Mouse (Mus musculus): Measurements from ENCODE around the gene Gm4969. TPM values are rescaled to one million over a fixed set of nuclear protein-coding genes. Genes with fewer than 3 reads are reported as not detected.
"Not testable (repeated sequence)": the region's sequence is repeated elsewhere in the genome, so short reads cannot be mapped to it uniquely, and the experiment has no call there.

The Gm4969 gene
- polyA plus RNA-seq, 1 experiment from 2014 or later = 8.1 TPM

DNA sequence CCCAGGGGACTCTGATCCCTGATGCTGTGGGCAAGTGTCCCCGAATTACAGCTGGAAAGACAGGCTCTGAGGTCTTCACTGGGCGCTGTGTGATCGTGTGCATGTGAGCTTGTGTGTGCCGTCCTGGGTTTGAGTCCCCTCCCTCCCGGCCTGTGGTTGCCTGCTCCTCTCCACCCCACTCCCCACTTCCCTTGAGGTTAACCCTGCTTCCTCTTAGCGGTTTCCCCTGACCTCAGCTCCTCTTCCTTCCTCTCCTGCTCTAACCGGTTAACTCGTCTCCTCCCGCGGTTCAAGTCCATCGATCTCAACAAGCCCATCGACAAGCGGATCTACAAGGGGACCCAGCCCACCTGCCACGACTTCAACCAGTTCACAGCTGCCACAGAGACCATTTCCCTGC is 40.4 kb downstream of the Gm4969 start:
- ATAC-seq (ENCODE audit: low FRiP score, low read depth) = no peak
- Histone ChIP-seq H3K36me3 (peaks cover 42% of the 10 kb centered on the region), H3K9ac (no peak overlapping the region), H3K4me1 (replicated peaks) (peaks cover 22% of the 10 kb centered on the region), H3K27me3 (no peaks in the 10 kb centered on the region), H3K27ac (replicated peaks) (no peak overlapping the region), H3K9me3 (no peaks in the 10 kb centered on the region), H3K4me3 (peak overlapping the region; percentile 84), H3K4me2 (peak overlapping the region; percentile 82)
- WGBS = 76% methylated on average over 14 of the region's 14 CpGs

DNA sequence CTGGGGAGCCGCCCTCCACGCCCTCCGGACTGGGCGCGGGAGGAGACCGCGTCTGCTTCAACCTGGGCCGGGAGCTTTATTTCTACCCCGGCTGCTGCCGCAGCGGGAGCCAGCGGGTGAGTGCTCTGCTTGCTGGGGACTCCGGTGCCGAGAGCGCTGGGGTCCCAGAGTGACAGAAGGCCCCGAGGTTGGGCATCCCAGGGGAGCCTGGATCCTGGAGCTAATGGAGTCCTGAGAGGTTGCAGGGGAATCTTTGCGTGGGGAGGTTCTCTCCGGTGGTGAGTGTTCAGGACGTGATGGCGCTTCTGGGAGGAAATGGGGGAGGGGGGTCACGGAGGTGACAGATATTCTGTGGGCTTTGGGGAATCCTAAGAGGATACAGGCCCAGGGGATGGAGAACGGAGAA is 41.6 kb downstream of the Gm4969 start:
- Histone ChIP-seq H3K4me3 (peak overlapping the region; percentile 84), H3K27me3 (no peaks in the 10 kb centered on the region), H3K36me3 (peaks cover 32% of the 10 kb centered on the region), H3K4me2 (peak overlapping the region; percentile 82), H3K4me1 (replicated peaks) (peaks cover 22% of the 10 kb centered on the region), H3K9me3 (no peaks in the 10 kb centered on the region), H3K27ac (replicated peaks) (peak overlapping the region; percentile 75), H3K9ac (peak overlapping the region; percentile 99)
- ATAC-seq (ENCODE audit: low FRiP score, low read depth) = no peak
- WGBS = under 1% methylated on average over 22 of the region's 22 CpGs

DNA sequence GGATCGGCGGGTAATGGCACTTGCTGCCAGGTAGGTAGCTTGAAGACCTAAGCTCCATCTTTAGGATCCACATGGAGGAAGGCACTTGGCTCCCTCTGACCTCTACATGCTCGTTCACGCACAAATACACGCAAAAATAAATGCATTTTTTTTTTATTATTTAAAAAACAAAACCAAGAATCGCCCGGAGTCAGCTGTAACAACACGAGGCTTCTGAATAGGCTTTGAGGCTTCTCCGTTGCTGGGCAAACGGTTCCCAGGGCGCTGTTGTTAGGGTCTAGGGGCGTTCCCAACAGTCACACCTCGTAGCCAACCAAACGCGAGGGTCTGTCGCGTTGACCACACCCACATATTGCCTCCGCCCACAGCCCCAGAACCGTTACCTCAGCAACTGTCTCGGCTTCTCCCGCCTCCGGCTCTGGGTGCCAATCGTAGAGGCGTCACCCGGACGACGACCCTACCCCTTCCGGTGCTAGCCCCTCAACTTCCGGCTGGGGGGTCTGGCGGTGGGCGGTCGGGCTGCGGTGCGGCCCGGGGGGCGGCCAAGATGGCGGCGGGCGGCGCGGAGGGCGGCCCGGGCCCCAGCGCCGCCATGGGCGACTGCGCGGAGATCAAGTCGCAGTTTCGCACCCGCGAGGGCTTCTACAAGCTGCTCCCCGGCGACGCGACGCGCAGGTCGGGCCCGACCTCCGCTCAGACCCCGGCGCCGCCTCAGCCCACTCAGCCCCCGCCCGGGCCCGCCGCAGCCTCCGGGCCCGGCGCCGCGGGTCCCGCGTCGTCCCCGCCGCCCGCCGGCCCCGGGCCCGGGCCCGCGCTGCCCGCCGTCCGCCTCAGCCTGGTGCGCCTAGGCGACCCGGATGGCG is 42.2 kb downstream of the Gm4969 start, which contains the start of gene Dmwd:
TSS of gene Dmwd (plus strand) at position 505 of the 863 bp plus-strand sequence.
- under 1% methylated on average over 73 of the region's 91 CpGs for WGBS
- peak within 1 kb of the TSS; percentile 75 for H3K27ac ChIP-seq (replicated peaks)
- peak; percentile 99 for ATAC-seq (ENCODE audit: low FRiP score, low read depth)
- H3K9me3 ChIP-seq = no peaks in the 10 kb centered on the region
- H3K9ac ChIP-seq = peak within 1 kb of the TSS; percentile 99
- H3K27me3 ChIP-seq = no peaks in the 10 kb centered on the region
- peak within 1 kb of the TSS; percentile 82 for H3K4me2 ChIP-seq
- H3K4me3 ChIP-seq = peak within 1 kb of the TSS; percentile 84
- H3K36me3 ChIP-seq = peaks cover 25% of the 10 kb centered on the region
- H3K4me1 ChIP-seq (replicated peaks) = peaks cover 22% of the 10 kb centered on the region

DNA sequence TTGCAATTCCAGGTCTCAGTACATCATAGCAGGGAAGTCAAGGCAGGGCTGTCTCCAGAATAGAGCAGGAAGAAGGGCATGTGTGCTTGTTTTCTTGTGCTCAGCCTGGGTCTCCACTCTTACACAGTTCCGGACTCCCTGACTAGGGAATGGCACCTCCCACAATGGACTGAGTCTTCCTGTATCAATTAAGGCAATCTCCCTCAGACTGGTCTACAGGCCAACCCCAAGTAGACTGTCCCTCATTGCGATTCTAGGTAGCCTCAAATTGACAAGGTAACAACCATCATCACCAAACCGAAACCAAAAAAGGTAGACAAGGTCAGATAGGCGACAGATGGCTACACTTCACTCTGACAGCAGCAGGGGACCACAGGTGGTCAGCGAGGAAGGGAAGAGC is 42.9 kb downstream of the Gm4969 start:
- H3K27me3 ChIP-seq = no peaks in the 10 kb centered on the region
- 63% methylated on average over 5 of the region's 5 CpGs for WGBS
- H3K9ac ChIP-seq = 0 out of 2 replicates have a peak overlapping the region, but pooled peaks have one; percentile 21
- H3K4me1 ChIP-seq (replicated peaks) = peaks cover 22% of the 10 kb centered on the region
- H3K27ac ChIP-seq (replicated peaks) = peak overlapping the region; percentile 61
- ATAC-seq (ENCODE audit: low FRiP score, low read depth) = 0 out of 2 replicates have a peak, but pooled peaks have one; percentile 6
- peak overlapping the region; percentile 58 for H3K4me2 ChIP-seq
- no peaks in the 10 kb centered on the region for H3K9me3 ChIP-seq
- peaks cover 18% of the 10 kb centered on the region for H3K36me3 ChIP-seq
- peak overlapping the region; percentile 84 for H3K4me3 ChIP-seq

DNA sequence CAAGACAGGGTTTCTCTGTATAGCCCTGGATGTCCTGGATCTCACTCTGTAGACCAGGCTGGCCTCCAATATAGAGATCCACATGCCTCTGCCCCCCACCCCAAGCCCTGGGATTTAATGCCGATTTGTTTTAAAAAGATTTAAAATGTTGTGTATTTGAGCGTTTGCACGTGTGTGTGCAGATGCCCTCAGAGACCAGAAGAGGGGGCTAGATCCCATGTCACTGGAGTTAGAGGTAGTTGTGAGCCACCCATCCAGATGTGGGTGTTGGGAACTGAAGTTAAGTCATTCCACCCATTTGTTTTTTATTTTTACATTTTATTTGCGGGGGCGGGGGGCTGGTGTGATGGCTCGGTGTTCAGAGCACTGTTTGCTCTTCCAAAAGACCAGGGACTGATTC is 43.7 kb downstream of the Gm4969 start:
- no peak overlapping the region for H3K4me2 ChIP-seq
- 96% methylated on average over 6 of the region's 6 CpGs for WGBS

DNA sequence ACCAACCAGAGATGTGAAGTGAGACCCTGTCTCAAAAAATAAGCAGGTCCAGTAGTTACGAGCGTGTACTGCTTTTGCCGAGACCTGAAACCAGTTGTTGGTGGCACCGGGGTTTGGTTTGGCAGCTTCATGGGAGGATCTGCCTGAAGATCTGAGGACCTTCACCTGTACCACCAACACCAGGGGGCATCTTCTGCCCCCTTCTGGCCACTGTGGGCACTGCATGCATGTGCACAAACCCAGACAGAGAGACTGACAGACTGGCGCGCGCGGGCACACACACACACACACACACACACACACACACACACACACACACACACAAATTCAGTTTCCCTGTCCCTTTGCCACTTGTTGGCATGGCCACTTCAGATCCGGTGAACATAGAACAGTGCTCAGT is 44.7 kb downstream of the Gm4969 start:
- no peak for ATAC-seq (ENCODE audit: low FRiP score, low read depth)

More for the DNA sequence above, 43.7 kb downstream of the Gm4969 start:
- H3K36me3 ChIP-seq = peaks cover 13% of the 10 kb centered on the region
- no peak overlapping the region for H3K27ac ChIP-seq (replicated peaks)
- H3K4me3 ChIP-seq = no peak overlapping the region
- no peaks in the 10 kb centered on the region for H3K9me3 ChIP-seq
- no peak overlapping the region for H3K9ac ChIP-seq
- H3K4me1 ChIP-seq (replicated peaks) = peaks cover 22% of the 10 kb centered on the region
- no peaks in the 10 kb centered on the region for H3K27me3 ChIP-seq
- no peak for ATAC-seq (ENCODE audit: low FRiP score, low read depth)

DNA sequence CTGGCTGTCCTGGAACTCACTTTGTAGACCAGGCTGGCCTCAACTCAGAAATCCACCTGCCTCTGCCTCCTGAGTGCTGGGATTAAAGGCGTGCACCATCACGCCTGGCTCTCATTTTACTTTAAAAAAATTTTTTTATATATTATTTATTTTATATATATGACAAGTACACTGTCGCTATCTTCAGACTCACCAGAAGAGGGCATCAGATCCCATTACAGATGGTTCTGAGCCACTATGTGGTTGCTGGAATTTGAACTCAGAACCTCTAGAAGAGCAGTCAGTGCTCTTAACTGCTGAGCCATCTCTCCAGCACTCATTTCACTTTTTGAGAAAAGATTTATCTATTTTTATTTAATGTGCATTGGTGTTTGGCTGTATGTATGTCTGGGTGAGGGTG is 47.1 kb downstream of the Gm4969 start:
- ATAC-seq (ENCODE audit: low FRiP score, low read depth); H3K4me2 ChIP-seq; H3K36me3 ChIP-seq; H3K27ac ChIP-seq (replicated peaks); H3K4me1 ChIP-seq (replicated peaks); H3K9ac ChIP-seq; H3K9me3 ChIP-seq; H3K4me3 ChIP-seq: not testable (repeated sequence)
- H3K27me3 ChIP-seq = peaks cover 12% of the 10 kb centered on the region
- 55% methylated on average over 3 of the region's 3 CpGs for WGBS

More for the DNA sequence above, 44.7 kb downstream of the Gm4969 start:
- H3K4me2 ChIP-seq = no peak overlapping the region
- no peak overlapping the region for H3K9ac ChIP-seq
- no peaks in the 10 kb centered on the region for H3K9me3 ChIP-seq
- peaks cover 22% of the 10 kb centered on the region for H3K4me1 ChIP-seq (replicated peaks)
- no peaks in the 10 kb centered on the region for H3K27me3 ChIP-seq
- H3K27ac ChIP-seq (replicated peaks) = no peak overlapping the region
- H3K4me3 ChIP-seq = no peak overlapping the region
- 78% methylated on average over 9 of the region's 9 CpGs for WGBS
- peaks cover 6% of the 10 kb centered on the region for H3K36me3 ChIP-seq

DNA sequence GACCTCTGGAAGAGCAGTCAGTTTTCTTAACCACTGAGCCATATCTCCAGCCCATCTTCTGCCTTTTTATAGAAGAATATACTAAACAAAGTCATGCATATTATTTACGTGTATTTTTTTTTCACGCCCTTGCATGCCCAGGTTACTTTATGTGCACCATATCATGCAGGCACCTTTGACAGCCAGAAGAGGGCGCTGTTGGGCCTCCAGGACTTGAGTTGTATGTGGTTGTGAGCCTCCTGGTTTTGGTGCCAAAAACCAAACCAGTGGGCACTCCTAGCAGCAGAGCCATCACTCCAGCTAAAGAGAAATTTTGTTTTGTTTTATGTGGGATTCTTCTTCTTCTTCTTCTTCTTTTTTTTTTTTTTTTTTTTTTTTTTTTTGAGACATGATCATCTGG is 48.7 kb downstream of the Gm4969 start:
- H3K27me3 ChIP-seq = peaks cover 26% of the 10 kb centered on the region
- H3K36me3 ChIP-seq = no peaks in the 10 kb centered on the region
- ATAC-seq (ENCODE audit: low FRiP score, low read depth) = no peak
- no peak overlapping the region for H3K9ac ChIP-seq
- no peak overlapping the region for H3K4me2 ChIP-seq
- no peaks in the 10 kb centered on the region for H3K9me3 ChIP-seq
- 49% methylated on average over 3 of the region's 3 CpGs for WGBS
- H3K27ac ChIP-seq (replicated peaks) = no peak overlapping the region
- no peak overlapping the region for H3K4me3 ChIP-seq
- H3K4me1 ChIP-seq (replicated peaks) = no peaks in the 10 kb centered on the region

DNA sequence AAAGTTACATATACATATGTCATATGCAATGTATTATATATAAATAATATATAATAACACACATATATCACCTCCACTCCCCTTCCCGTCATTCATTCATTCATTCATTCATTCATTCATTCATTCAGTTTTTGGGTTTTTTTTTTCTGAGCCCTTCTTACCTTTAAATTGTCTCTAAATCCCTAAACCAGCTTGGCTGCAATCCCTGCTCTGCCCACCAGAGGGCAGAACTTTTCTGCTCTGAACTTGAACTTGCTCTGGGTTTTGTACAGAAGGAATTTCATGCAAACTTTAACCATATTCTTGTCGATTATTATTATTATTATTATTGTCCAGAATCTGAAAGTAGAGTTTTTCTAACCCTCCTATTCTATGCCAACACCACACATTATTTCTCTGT is 49.5 kb downstream of the Gm4969 start:
- 9% methylated on average over 2 of the region's 2 CpGs for WGBS
- H3K4me3 ChIP-seq = no peak overlapping the region
- no peak overlapping the region for H3K4me2 ChIP-seq
- no peaks in the 10 kb centered on the region for H3K4me1 ChIP-seq (replicated peaks)
- no peak for ATAC-seq (ENCODE audit: low FRiP score, low read depth)
- H3K9ac ChIP-seq = no peak overlapping the region
- no peaks in the 10 kb centered on the region for H3K36me3 ChIP-seq
- H3K27ac ChIP-seq (replicated peaks) = no peak overlapping the region
- peaks cover 30% of the 10 kb centered on the region for H3K27me3 ChIP-seq
- H3K9me3 ChIP-seq = no peaks in the 10 kb centered on the region

DNA sequence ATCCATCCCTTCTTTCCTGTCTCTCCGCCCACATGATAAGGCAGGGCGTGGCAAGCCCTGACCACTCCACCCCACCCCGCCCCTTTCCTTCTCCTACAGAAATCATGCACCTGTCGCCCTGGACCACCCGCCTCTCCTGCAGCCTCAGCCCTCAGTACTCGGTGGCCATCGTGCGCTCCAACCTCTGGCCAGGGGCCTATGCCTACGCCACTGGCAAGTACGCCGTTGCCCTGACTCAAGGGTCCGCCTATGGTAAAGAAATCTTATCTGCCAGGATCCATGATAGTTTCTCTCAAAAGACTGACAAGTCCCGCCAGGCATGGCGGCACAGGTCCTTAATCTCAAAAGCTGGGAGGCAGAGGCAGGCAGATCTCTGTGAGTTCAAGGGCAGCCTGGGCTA is 50.2 kb downstream of the Gm4969 start:
- H3K4me1 ChIP-seq (replicated peaks) = no peaks in the 10 kb centered on the region
- no peaks in the 10 kb centered on the region for H3K9me3 ChIP-seq
- no peaks in the 10 kb centered on the region for H3K36me3 ChIP-seq
- no peak overlapping the region for H3K4me3 ChIP-seq
- peaks cover 30% of the 10 kb centered on the region for H3K27me3 ChIP-seq
- ATAC-seq (ENCODE audit: low FRiP score, low read depth) = no peak
- no peak overlapping the region for H3K27ac ChIP-seq (replicated peaks)
- no peak overlapping the region for H3K9ac ChIP-seq
- WGBS = 62% methylated on average over 14 of the region's 14 CpGs
- H3K4me2 ChIP-seq = no peak overlapping the region

DNA sequence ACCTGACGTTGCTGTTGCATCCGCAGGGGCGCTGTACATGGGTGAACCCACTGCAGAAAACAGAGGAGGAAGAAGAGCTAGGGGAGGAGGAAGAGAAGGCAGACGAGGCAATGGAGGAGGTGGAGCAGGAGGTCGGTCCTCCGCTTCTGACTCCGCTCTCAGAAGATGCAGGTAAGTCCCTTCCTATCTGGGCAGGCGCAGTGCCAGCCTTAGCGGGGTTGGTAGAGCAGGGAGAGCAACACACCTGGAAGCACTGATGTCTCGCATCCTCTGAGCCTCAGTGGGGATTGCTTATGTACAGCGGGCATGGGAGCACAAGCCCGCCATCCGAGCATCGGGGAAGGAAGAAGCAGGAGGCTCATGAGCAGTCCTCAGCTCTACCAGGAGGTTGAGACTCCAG is 51.1 kb downstream of the Gm4969 start:
- Histone ChIP-seq H3K27me3 (peaks cover 30% of the 10 kb centered on the region), H3K9me3 (no peaks in the 10 kb centered on the region), H3K4me1 (replicated peaks) (no peaks in the 10 kb centered on the region), H3K9ac (no peak overlapping the region), H3K36me3 (no peaks in the 10 kb centered on the region), H3K27ac (replicated peaks) (no peak overlapping the region), H3K4me2 (no peak overlapping the region), H3K4me3 (no peak overlapping the region)
- 41% methylated on average over 14 of the region's 14 CpGs for WGBS
- ATAC-seq (ENCODE audit: low FRiP score, low read depth) = no peak

DNA sequence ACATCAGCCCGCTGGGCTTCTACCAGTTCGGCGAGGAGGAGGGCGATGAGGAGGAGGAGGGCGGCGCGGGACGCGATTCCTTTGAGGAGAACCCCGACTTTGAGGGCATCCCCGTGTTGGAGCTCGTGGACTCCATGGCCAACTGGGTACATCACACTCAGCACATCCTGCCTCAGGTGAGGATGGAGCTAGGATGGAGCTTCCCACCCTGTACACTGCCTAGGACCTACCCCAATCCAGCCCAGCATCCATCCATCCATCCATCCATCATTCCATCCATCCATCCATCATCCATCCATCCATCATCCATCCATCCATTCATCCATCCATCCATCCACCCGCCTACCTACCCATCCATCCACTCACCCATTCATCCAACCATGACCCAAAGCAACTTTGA is 52.3 kb downstream of the Gm4969 start:
- Histone ChIP-seq H3K27me3 (peaks cover 30% of the 10 kb centered on the region), H3K4me3 (peak overlapping the region; percentile 20), H3K9ac (no peak overlapping the region), H3K9me3 (no peaks in the 10 kb centered on the region), H3K36me3 (no peaks in the 10 kb centered on the region), H3K27ac (replicated peaks) (no peak overlapping the region), H3K4me1 (replicated peaks) (no peaks in the 10 kb centered on the region), H3K4me2 (peak overlapping the region; percentile 45)
- 58% methylated on average over 13 of the region's 13 CpGs for WGBS
- ATAC-seq (ENCODE audit: low FRiP score, low read depth) = no peak

Data from hindbrain, embryonic 15.5 days (tissue).